Mouse (Mus musculus): ENCODE measurements around the gene Rtf1.

Gene Rtf1

DNA sequence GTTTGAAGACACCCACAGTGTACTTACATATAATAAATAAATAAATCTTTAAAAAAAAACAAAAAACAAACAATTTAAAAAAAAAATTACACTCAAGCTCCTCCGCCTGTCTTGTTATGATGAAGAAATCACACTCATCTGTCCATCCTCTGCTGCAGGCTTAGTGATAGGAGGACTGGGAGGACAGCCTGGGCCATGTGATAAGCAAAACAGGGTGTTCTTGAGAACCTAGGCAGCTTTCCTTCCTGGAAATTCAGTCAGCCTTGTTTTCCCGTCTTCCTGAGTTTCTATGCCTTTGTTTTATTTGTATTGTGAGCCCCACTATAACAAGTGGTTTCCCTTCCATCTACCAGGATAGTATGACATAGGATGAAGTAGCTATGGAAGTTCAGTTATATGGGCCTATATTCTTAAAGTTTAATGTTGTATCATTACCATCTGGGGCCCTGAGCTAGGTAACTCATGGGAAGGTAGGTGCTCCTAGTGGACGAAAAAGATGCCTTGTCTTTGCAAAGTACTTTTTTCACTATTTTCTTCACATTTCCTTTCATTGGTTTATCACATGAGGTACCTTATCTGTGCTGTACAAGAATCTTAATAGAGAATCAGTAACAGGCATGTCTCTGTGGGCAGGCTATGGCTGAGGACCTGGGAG is 53.0 kb downstream of the Rtf1 start:
- in situ Hi-C loops (cut with MboI, MseI): no loop called here

DNA sequence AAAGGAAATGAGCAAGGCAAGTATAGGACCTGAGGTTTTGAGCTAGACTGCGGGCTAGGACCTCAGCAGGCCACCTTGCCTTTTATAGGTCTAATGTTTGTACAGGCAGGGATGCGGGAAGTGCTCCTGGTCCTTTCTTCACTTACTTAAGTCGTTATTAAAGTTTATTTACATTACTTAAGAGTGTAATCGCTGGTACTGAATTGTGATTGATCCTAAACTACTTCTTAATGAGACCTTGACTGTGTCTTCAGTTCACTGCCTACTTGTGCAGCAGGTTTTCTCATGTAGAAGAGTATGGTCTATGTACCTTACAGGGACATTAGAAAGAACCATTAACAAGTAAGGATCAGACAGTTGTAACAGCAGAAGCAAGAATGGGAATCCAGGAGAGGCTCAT is 55.9 kb downstream of the Rtf1 start:
- in situ Hi-C loops (cut with MboI, MseI): no loop called here

DNA sequence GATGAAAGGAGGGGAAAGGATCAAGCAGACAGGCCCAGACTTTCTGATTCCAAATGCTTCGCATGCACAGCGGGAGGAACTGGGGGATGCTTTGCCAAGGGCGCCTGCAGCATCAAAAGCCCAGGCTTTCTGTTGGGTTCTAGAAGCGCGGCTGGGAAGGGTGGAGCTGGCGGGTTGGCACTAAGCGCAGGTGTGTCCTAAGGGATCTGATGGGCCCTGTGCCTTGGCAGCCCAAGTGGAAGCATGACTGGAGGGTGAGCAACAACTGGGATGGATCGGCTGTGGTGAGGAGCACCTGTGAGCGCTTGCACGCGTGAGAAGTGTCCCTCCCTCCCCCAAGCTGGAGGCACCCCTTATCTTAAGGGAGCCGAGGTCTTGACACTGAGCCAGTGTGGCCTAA is 62.3 kb downstream of the Rtf1 start:
- in situ Hi-C loops (cut with MboI, MseI): no loop called here

GRCm38 (mm10) chr2:119740567-119740966 is 65.7 kb downstream of the Rtf1 start:
- in situ Hi-C loops (cut with MboI, MseI): loop anchor here (5.0 kb wide), 1 partner anchor 63 kb away; the partner anchor contains the start of gene Rtf1

DNA sequence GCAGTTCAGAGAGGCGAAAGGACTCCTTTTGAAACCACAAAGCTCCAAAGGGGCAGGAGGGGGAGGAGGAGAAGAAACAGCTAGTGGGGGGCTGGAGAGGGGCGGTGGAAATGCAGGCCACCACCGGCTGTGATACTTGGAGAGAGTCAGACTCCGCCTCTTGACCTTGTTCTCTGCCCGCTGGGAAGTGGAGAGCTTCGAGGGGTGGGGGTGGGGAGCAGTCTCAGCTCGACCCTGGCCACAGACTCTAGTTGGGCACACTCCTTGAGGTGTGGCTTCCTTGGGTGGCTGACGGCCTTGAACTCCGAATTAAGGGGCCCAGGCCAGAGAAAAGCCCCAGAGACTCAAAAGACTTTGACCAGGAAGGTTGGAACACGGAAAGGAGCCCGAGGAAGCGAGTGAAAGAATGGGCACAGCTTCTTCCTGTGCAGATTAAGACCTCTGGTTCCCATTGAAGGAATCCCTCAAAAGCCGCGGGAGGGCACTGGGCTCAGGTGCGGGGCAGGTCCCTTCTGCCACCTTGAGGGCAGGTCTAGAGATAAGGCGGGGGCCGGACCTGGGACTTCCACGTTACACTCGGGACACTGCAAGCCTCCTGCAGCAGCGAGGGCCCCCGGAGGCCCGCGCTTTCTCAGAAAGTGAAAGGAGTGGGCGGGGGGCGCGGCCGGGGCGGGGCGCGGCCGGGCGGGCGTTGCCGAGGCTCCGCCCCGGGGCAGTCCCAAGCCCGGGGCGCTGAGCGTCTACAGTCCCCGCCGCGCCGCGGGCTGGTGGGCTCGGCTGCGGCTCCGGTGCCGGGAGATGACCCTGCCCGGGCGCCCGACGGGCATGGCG is 66.9 kb downstream of the Rtf1 start, which contains the start of gene Itpka:
Gene Itpka (plus strand): TSS at position 757 of the 831 bp plus-strand sequence.
- in situ Hi-C loops (cut with MboI, MseI): loop anchor here (5.0 kb wide), 1 partner anchor 64 kb away; the partner anchor contains the start of gene Rtf1

DNA sequence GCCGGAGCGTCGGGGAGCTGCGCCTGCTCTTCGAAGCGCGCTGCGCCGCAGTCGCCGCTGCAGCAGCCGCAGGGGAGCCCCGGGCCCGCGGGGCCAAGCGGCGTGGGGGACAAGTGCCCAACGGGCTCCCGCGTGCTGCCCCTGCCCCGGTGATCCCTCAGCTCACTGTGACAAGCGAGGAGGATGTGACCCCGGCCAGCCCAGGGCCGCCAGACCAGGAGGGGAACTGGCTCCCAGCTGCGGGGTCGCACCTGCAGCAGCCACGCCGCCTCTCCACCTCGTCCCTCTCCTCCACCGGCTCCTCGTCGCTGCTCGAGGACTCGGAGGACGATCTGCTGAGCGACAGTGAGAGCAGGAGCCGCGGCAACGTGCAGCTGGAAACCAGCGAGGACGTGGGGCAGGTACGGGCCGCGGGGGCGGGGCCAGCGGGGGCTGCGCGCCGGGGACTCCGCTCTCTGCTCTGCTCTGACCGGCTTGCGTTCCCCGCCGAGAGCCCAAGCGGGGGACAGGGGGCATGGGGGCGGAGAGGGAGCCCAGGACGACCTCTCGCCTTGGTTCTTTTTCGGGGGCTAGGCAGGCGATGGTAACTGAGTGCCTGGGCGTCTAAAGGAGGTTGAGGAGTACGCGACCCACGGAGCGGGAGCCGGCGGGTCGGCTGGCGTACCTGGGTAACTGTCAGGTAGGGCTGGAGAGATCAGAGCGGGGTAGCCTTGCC is 67.8 kb downstream of the Rtf1 start:
- in situ Hi-C loops (cut with MboI, MseI): loop anchor here (5.0 kb wide), 1 partner anchor 65 kb away; the partner anchor contains the start of gene Rtf1

DNA sequence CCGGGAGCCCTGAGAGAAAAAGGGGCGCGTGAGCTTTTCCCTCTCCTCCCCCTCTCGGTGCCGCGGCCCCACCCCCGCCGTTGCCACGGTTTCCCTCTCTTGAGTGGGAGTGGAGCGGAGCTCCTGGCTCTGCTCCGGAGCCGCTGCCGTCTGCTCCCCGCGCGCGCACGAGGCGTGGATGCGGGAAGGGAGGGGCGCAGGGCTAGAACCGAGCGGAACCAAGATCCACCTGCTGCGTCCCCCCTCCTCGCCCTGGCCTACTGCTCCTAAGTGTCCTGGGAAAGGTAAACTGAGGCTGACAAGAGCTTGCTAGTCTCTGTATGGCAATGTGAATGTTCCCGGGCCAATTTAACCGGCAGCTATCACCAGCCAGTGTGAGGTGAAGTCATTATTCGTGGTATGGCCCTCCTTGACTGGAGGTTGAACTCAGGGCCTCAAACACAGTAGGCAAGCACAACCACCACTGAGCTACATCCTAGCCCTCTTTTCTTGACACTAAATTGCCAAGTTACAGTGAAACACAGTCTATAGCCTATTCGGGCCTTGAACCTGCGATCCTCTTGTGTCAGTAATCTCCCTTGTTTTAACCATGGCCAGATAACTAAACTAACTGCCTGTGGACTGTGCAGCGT is 68.4 kb downstream of the Rtf1 start:
- in situ Hi-C loops (cut with MboI, MseI): loop anchor here (5.0 kb wide), 1 partner anchor 66 kb away; the partner anchor contains the start of gene Rtf1

DNA sequence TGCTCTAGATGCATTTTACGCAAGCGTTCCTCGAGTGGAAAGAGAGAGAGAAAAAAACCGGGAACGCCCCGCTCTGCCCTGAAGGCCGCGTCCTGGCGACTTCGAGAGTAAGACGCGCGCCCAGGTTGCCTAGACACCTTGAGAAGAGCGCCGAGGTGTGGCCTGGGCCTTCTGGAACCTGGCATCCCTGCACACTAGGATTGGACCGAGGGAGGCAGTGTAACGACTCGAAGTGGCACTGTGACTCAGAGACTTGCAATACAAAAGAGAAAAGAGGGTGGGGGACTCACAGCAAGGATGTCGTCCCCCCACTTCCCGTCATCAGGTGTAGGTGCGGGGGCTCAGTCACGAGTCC is 68.9 kb downstream of the Rtf1 start:
- in situ Hi-C loops (cut with MboI, MseI): loop anchor here (5.0 kb wide), 1 partner anchor 66 kb away; the partner anchor contains the start of gene Rtf1

DNA sequence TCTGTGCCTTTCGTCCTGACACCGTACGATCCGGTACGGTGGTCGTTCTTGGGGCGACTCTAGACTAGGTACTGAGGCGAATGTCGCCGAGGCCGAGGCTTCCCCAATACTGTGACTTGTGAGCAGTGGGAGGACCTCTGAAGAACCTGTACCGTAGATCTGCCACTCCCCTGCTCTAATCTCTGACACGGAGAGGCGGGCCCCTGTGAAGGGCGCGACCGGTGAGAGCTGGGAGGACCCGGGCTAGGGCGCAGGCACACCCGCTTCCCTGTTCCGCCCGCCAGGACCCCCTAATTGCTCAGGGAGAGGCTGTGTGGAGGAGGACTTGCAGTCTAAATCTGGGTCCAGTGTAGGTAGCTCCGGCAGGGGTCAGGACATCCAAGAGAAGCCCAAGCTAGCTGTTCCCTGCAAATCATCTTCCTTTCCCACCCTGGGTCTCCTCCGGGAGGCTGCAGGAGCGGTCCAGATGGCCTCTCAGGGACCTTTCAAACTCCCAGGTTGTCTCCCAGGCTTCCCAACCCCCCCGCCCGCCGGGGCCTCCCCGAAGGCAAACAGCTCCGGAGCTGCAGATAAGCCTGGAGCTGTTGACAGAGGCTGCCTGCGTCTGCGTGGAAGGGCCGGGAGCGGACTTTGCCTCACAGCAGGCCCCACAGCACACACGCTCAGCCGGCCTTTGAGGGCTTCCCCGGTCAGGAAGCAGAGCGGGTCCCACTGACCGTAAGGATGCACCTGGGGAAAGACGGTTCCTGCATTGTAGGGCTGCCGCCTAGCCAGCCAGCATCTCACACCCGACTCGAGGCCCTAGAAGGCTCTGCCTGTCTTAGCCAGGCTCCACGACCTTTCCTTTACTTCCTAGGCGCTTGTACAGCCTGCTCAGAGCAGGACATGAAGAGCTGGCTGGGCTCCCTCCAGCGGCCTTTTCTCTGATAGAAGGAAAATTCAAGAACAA is 69.6 kb downstream of the Rtf1 start:
- in situ Hi-C loops (cut with MboI, MseI): loop anchor here (5.0 kb wide), 1 partner anchor 67 kb away; the partner anchor contains the start of gene Rtf1

GRCm38 (mm10) chr2:119745281-119745680 is 70.4 kb downstream of the Rtf1 start:
- in situ Hi-C loops (cut with MboI, MseI): no loop called here

DNA sequence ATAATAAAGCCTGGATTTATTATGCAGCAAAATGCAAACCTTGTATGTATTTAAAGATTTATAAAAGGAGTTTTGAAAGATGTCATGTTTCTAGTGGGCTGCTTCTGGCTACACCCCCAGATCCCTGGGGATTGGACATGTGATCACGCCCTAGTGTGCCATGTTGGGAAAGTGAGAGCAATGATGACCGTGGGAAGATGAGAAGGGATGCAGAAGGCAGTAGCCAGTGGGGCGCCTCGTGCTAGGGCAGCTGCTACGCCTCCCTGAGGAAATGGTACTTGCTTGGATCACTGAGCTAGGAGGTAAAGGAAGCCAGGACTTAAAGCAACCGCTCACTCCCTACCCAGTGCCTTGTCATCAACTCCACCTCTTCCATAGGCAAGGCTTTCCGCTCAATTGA is 72.7 kb downstream of the Rtf1 start:
- in situ Hi-C loops (cut with MboI, MseI): no loop called here

GRCm38 (mm10) chr2:119749260-119749659 is 74.4 kb downstream of the Rtf1 start:
- in situ Hi-C loops (cut with MboI, MseI): no loop called here

DNA sequence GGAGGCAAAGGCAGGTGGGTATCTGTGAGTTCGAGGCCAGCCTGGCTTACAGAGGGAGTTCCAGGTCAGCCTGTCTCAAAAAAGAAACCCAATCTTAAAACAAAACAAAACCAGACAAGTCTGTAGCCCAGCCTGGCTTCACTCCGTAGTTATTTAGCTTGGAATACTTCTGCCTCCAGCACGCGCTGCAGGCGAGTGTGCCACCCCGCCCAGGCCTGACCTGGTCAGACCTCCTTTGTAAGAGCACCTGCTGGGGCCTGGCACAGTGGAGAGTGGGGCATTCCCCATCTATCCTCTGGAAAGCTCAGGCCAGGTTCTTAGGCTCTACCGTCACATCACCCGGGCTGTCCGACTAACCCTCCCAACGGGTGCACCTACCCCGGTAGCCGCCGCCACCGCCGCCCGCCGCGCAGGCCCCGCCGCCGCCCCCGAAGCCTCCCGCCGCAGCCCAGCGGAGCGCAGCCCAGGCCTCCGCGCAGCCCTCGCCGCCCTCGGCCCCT is 82.8 kb downstream of the Rtf1 start:
- in situ Hi-C loops (cut with MboI, MseI): no loop called here

- in situ Hi-C loops (cut with MboI, MseI): no loop called here
Measured at GRCm38 (mm10) chr2:119758101-119758843, 83.4 kb downstream of the Rtf1 start.

GRCm38 (mm10) chr2:119758844-119759835 is 84.3 kb downstream of the Rtf1 start:
- in situ Hi-C loops (cut with MboI, MseI): no loop called here

- in situ Hi-C loops (cut with MboI, MseI): no loop called here
Measured at GRCm38 (mm10) chr2:119760251-119760650, 85.4 kb downstream of the Rtf1 start, which contains the start of gene Ltk. Ltk (minus strand) TSS chr2:119760431.

GRCm38 (mm10) chr2:119762276-119762675 is 87.4 kb downstream of the Rtf1 start:
- in situ Hi-C loops (cut with MboI, MseI): no loop called here

- in situ Hi-C loops (cut with MboI, MseI): no loop called here
Measured at GRCm38 (mm10) chr2:119763924-119764323, 89.1 kb downstream of the Rtf1 start.

All from T-helper 2 cell (primary cell).